Mouse (Mus musculus): ENCODE results near the gene Col6a6.
"Not testable (repeated sequence)": the region's sequence is repeated elsewhere in the genome, so short reads cannot be mapped to it uniquely, and the experiment has no call there.

The Col6a6 gene

DNA sequence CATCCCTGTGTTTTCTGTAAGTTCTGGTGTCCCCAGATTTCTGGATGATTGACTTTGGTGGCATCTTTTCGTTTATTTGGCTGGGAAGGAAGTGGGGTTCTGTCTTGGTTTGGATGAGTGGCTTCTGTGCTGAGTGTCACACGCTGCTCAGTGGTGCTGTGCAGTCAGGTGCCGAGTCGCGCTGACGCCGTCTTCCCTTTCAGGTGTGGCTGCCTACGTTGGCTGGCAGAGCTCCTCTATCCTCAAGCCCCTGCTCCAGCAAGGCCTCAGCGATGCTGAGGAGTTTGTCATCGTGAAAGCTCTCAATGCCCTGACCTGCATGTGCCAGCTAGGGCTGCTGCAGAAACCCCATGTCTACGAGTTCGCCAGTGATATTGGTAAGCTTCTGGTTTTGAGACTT is 169.7 kb downstream of the Col6a6 start:
- DNase-seq: no peak

DNA sequence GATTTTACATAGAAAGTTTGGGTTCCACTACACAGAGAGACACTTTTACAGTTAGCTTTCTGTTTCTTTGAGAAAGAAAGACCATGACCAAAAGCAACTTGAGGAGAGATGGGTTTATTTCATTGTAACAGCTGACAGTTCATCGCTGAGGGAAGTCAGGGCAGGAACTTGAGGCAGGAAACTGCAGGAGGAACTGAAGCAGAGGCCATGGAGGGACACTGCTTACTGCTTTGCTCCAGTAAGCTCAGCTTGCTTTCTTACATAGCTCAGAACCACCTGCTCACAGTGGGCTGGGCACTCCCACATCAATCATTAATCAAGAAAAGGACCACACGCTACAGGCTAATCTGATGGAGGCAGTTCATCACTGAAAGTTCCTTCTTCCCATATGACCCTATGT is 171.8 kb downstream of the Col6a6 start:
- no peak for DNase-seq

DNA sequence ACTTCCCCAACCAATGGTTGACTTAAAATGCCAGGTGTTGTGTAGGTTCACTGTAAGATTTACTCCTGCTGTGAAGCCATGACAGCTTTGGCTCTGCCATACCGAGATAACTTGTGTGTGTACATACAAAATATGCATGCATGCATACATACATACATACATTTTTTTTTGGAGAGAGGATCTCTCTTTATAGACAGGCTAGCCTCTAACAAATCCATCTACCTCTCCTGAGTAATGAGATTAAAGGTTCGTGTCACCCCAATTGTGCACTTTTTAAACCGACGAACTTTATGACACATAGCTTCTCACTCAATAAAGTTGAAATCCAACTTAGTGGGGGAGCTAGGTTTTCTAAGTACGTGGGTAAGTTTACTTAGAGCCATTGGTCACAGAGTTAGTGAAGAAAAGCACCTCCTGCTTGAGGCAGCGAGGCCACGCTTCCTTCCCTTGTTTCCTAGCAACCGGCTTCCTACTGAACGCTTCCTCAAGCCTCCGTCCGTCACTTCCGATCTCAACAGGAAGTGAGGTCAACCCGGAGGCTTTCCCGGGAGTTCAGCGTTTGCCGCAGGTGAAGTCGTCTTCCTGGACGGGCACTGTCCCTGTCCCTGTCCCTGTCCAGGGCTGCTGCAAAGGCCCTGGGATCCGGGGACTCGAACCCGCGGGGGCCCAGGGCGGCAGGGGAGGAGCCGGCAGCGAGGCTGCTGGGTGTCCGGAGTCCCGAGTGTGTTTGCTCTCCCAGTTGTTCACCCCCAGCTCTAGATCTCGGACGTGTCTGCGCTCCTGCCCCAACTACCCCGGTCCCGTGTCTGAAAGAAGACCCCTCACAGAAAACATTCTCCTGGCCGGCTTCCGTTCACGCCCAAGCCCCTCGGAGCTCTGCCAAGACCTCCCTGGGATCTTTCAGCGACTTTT is 185.2 kb downstream of the Col6a6 start, which contains the start of gene Pik3r4:
Gene Pik3r4 (plus strand): TSS at position 519 of the 912 bp plus-strand sequence.
- peak; percentile 67 for DNase-seq

DNA sequence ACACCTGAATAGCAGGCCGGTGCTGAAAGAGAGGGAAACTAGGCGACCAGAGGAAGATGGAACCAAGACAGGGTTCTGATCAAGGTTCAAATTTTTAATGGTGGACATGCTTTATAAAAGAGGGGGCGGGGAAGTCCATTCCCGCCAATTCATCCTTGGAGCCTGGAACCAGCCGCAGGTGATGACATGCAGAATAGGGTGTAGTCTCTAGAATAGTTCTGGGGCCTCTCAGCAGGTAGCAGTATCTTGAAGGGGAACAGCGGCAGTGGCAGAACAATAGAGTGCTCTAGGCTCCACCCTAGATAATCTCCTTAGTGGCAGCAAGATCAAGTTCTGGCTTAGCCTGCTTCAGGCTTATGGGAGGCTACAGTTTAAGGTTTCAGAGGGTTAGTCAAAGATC is 186.6 kb downstream of the Col6a6 start:
- DNase-seq: not testable (repeated sequence)

All from right cerebral cortex, postnatal 4 days (tissue).